Mouse (Mus musculus): ENCODE measurements around the gene Supt20.
"Not testable (repeated sequence)": the region's sequence is repeated elsewhere in the genome, so short reads cannot be mapped to it uniquely, and the experiment has no call there.

Gene Supt20

GRCm38 (mm10) chr3:54704106-54704505 lies 11.5 kb downstream of the Supt20 start:
- not testable (repeated sequence) for DNase-seq (ENCODE audit: low spot score in 2 of 2)

- no peak for DNase-seq (ENCODE audit: low spot score in 2 of 2)
These were observed 16.4 kb downstream of the Supt20 start for GRCm38 (mm10) chr3:54708972-54709371.

- DNase-seq (ENCODE audit: low spot score in 2 of 2), result no peak
These were observed 21.6 kb downstream of the Supt20 start, which contains the start of gene Gm21958 for GRCm38 (mm10) chr3:54714253-54714652. Gene Gm21958 (minus strand): TSS chr3:54714353.

- DNase-seq (ENCODE audit: low spot score in 2 of 2), result no peak
These were observed 22.9 kb downstream of the Supt20 start for GRCm38 (mm10) chr3:54715461-54715860.

GRCm38 (mm10) chr3:54717348-54717747 lies 24.7 kb downstream of the Supt20 start:
- DNase-seq (ENCODE audit: low spot score in 2 of 2), result no peak

- no peak for DNase-seq (ENCODE audit: low spot score in 2 of 2)
These were observed 26.3 kb downstream of the Supt20 start for GRCm38 (mm10) chr3:54718947-54719346.

GRCm38 (mm10) chr3:54723741-54724500 lies 31.3 kb downstream of the Supt20 start:
- peak in 1 of 2 experiments; percentile 8 for DNase-seq (ENCODE audit: low spot score in 2 of 2)

- DNase-seq (ENCODE audit: low spot score in 2 of 2), result no peak
These were observed 32.7 kb downstream of the Supt20 start for GRCm38 (mm10) chr3:54725344-54725743.

GRCm38 (mm10) chr3:54727588-54727987 lies 35.0 kb downstream of the Supt20 start:
- no peak for DNase-seq (ENCODE audit: low spot score in 2 of 2)

- no peak for DNase-seq (ENCODE audit: low spot score in 2 of 2)
These were observed 35.5 kb downstream of the Supt20 start for GRCm38 (mm10) chr3:54728100-54728499.

GRCm38 (mm10) chr3:54731626-54732150 lies 39.1 kb downstream of the Supt20 start:
- DNase-seq (ENCODE audit: low spot score in 2 of 2), result no peak

GRCm38 (mm10) chr3:54732371-54732770 lies 39.8 kb downstream of the Supt20 start:
- no peak for DNase-seq (ENCODE audit: low spot score in 2 of 2)

GRCm38 (mm10) chr3:54734411-54735246 lies 42.0 kb downstream of the Supt20 start:
- DNase-seq (ENCODE audit: low spot score in 2 of 2), result peak; percentile 79

GRCm38 (mm10) chr3:54735247-54736046 lies 42.8 kb downstream of the Supt20 start, which contains the start of the genes Exosc8 and Alg5:
Gene Exosc8 (minus strand): TSS chr3:54735393.
Gene Alg5 (plus strand): TSS chr3:54735539.
- DNase-seq (ENCODE audit: low spot score in 2 of 2), result peak; percentile 86 to 96

- DNase-seq (ENCODE audit: low spot score in 2 of 2), result peak in 1 of 2 experiments; percentile 10
These were observed 43.7 kb downstream of the Supt20 start for GRCm38 (mm10) chr3:54736101-54736927.

GRCm38 (mm10) chr3:54737317-54737716 lies 44.7 kb downstream of the Supt20 start:
- DNase-seq (ENCODE audit: low spot score in 2 of 2), result no peak

GRCm38 (mm10) chr3:54741965-54742364 lies 49.4 kb downstream of the Supt20 start:
- no peak for DNase-seq (ENCODE audit: low spot score in 2 of 2)

GRCm38 (mm10) chr3:54745799-54746198 lies 53.2 kb downstream of the Supt20 start:
- DNase-seq (ENCODE audit: low spot score in 2 of 2), result no peak

- DNase-seq (ENCODE audit: low spot score in 2 of 2), result no peak
These were observed 60.8 kb downstream of the Supt20 start for GRCm38 (mm10) chr3:54753411-54753810.
